Mouse (Mus musculus) hindbrain, postnatal 0 days (tissue): ENCODE measurements at regions not wholly inside any gene's neighbourhood (a gene's known extent, or its start where the extent isn't known, plus 50 kb on each side); places are given as distances from the start of the nearest gene placed in this dataset.
A peak's percentile ranks its signal among the peaks of the same experiment; 100 is the strongest.

Source experiments
- ATAC-seq: fragments of 200-750 bp; cut with Nextera tagmentation; 2 replicates; pipeline ENCODE4 v1.8.0; 2017; ENCODE audit warnings: mild to moderate bottlenecking, moderate TSS enrichment, moderate library complexity
- DNase-seq: peaks from one replicate; pipeline ENCODE4 v3.0.0-alpha.2; 2015; ENCODE audit warnings: low spot score
- H3K27ac ChIP-seq: fragments of 300-500 bp; sonication (generic); 2 replicates; pipeline ENCODE4 v1.5.1; 2014; ENCODE audit warnings: mild to moderate bottlenecking
- H3K27me3 ChIP-seq: fragments of 300-500 bp; sonication (generic); 2 replicates; pipeline ENCODE4 v1.6.1; 2014; ENCODE audit warnings: low read length, mixed read lengths; ENCODE audit not compliant: insufficient read depth
- H3K36me3 ChIP-seq: fragments of 300-500 bp; sonication (generic); 2 replicates; pipeline ENCODE4 v1.6.1; 2014; ENCODE audit warnings: low read length, mixed read lengths; ENCODE audit not compliant: insufficient read depth
- H3K4me1 ChIP-seq: fragments of 300-500 bp; sonication (generic); 2 replicates; pipeline ENCODE4 v1.6.1; 2014; ENCODE audit warnings: antibody characterized with exemption, low read length, mixed read lengths; ENCODE audit not compliant: insufficient read depth
- H3K4me2 ChIP-seq: fragments of 300-500 bp; sonication (generic); 2 replicates; pipeline ENCODE4 v1.6.1; 2014; ENCODE audit warnings: low read depth, mild to moderate bottlenecking, low read length, moderate library complexity, mixed read lengths
- H3K4me3 ChIP-seq: fragments of 300-500 bp; sonication (generic); 2 replicates; pipeline ENCODE4 v1.5.1; 2014; ENCODE audit warnings: low read length
- H3K9ac ChIP-seq: fragments of 300-500 bp; sonication (generic); replicated peaks from 2 replicates; pipeline ENCODE4 v1.6.1; 2014; ENCODE audit warnings: mild to moderate bottlenecking, low read length, moderate library complexity, mixed read lengths
- H3K9me3 ChIP-seq: fragments of 300-500 bp; sonication (generic); 2 replicates; pipeline ENCODE4 v1.6.1; 2016; ENCODE audit warnings: low read length, mixed read lengths
- CTCF ChIP-seq: IDR thresholded peaks from 2 replicates; pipeline ENCODE4 v1.5.1; 2016; ENCODE audit warnings: antibody characterized with exemption, control low read depth, low read depth
- WGBS: fragments of 180-500 bp; shearing (Covaris S2); extraction: QIAGEN DNeasy Blood & Tissue Kit; methylation state at CpG from one replicate; pipeline ENCODE4 v1.1.7; 2014; 5-methylcytosine and 5-hydroxymethylcytosine counted together

DNA sequence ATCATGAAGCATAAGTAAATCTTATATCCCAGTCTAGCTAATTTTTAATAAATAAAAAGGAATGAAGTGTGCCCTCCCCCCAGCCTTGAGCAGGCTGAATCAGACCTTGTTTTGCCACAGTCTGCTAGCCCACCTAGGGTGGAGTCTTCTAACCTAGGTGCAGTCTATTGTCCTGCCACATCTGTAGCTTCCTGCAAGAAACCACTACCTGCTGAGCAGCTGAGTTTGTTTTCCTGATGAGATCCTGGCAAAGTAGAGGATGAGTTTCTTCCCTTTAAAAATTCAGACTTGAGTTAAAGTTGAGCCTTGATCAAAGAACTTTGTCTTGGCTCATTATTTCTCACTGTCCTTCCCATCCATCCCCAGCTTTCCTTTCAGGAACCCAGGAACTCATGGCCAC, 105.9 kb downstream of the B3gnt5 start:
- Histone ChIP-seq H3K9ac (no peak overlapping the region), H3K36me3 (no peaks in the 10 kb centered on the region), H3K9me3 (no peaks in the 10 kb centered on the region), H3K27me3 (no peaks in the 10 kb centered on the region), H3K27ac (no peak overlapping the region), H3K4me2 (no peak overlapping the region), H3K4me1 (no peaks in the 10 kb centered on the region), H3K4me3 (no peak overlapping the region)
- ATAC-seq = no peak
- no peak for TF ChIP-seq CTCF
- no peak for DNase-seq

DNA sequence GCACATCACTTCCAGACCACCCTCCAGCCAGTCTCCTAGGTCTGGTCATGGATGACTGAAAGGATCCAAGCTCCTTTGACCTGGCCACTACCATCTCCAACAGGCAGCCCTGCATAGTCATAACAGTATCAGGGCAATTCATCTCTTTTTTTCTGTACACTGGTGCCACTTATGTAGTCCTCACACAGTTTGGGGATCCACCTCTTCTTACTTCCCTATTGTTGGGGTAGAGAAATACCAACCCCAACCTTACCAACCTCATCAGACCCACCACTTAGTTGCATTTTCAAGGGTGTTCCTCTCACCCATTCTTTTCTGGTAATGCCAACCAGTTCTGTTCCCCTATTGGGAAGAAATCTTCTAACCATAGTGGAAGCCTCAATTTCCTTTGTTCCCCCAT, 109.4 kb downstream of the B3gnt5 start:
- no peak for DNase-seq
- H3K27me3 ChIP-seq = no peaks in the 10 kb centered on the region
- no peak for TF ChIP-seq CTCF
- no peak overlapping the region for H3K4me3 ChIP-seq
- H3K9ac ChIP-seq = no peak overlapping the region
- no peaks in the 10 kb centered on the region for H3K9me3 ChIP-seq
- no peak for ATAC-seq
- H3K4me1 ChIP-seq = no peaks in the 10 kb centered on the region
- no peak overlapping the region for H3K27ac ChIP-seq
- H3K36me3 ChIP-seq = no peaks in the 10 kb centered on the region
- no peak overlapping the region for H3K4me2 ChIP-seq

DNA sequence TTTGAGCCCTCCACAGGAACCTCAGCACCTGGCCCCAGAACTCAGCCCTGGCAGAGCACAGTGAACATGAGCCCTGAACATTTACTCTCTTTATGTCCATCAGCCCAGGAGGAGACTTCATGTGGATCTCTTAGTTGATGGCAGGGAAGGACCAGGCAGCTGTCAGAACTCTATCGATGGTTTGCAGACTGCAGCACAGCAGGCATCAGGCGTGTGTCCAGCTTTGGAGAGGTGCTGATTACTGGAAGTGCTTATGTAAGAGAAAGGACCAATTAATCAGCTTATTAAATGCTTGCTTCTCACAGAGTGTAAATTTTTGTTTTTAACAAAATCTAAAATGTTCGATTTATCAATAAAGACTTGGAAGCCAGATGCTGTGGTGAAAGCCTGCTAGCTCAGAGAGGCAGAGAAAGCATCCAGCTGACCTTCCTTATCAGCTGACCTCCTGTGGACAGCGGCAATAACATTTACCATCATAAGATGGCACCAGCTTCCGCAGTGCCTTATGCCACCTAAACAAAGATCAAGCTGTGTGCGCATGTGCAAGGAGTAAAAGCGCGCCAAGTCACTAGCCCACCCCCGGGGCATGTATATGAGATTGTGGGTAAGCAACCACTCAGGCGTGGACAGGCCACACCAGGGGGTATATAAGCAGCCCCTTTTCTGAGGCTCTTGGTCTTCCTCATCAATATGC, 105.8 kb downstream of the Klhl6 start:
- ATAC-seq (peak; percentile 64; the same call in 1 of the 2 replicates), DNase-seq (peak; percentile 40)
- H3K9ac ChIP-seq = no peak overlapping the region
- no peaks in the 10 kb centered on the region for H3K9me3 ChIP-seq
- H3K27ac ChIP-seq = no peak overlapping the region
- H3K4me3 ChIP-seq = no peak overlapping the region
- H3K36me3 ChIP-seq = no peaks in the 10 kb centered on the region
- WGBS = 41% methylated on average over 10 of the region's 10 CpGs
- peak; percentile 44 for TF ChIP-seq CTCF
- peak overlapping the region; percentile 16; the same call in 1 of the 2 replicates for H3K4me2 ChIP-seq
- H3K27me3 ChIP-seq = no peaks in the 10 kb centered on the region
- H3K4me1 ChIP-seq = no peaks in the 10 kb centered on the region

DNA sequence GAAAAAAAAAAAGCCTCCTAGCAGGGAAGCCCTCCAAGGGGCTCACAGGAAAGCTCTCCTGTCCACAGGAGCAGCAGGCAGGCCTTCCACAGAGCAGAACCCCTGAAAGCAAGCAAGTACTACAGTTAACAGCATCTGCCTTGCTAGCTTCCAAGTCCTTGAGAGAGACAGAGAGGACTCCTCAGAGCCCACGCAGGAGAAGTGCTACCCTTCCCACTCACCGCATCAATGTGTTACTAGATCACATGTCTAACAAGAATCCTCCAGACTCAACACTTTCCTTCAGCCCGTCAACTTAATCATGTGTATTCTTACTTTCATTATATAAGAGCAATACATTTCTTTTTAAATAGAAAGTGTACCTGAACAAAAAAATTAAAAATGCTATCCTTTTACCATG, 99.9 kb downstream of the Klhl6 start:
- Histone ChIP-seq H3K4me1 (no peaks in the 10 kb centered on the region), H3K36me3 (no peaks in the 10 kb centered on the region), H3K4me3 (no peak overlapping the region), H3K9me3 (no peaks in the 10 kb centered on the region), H3K4me2 (no peak overlapping the region), H3K27me3 (no peaks in the 10 kb centered on the region), H3K9ac (no peak overlapping the region), H3K27ac (no peak overlapping the region)
- 84% methylated on average over 3 of the region's 3 CpGs for WGBS
- DNase-seq (no peak), ATAC-seq (no peak)
- TF ChIP-seq CTCF = no peak

DNA sequence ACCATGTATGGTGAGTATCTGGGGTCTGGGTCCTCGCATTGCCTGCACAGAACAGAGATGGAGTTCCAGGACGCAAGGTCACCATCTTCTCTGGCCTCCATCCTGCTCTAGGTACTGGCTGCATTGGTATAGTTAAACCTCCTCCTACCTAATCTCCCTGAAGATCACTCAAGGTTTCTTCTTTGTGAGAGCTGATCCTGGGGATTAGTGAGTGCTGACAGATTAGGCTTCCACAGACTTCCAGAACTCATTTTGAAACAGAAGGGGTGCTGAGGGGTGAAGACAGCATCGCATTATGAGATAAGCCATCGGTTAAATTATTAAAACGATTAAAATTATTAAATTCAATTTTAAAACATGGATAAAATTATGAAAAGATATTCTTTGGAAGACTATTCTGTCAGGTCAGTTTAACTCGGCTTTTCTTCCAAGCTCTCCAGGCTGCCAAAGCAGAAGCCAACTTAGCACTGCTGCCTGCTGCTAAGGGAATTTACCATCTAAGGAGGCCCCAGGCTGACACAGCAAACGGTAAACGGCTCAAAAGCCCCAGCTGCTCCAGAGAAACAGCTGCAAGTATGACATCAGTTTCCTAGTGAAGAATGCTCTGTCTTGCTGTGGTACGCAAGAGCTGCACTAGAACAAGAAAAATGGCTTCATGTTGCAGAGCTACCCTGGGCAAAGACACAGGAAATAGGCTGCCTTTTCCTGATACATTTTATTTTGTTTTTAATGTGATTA, 98.9 kb downstream of the Klhl6 start:
- peak; percentile 78; the same call in 1 of the 2 replicates for ATAC-seq
- WGBS = 50% methylated on average over 9 of the region's 9 CpGs
- H3K9ac ChIP-seq = no peak overlapping the region
- H3K27me3 ChIP-seq = no peaks in the 10 kb centered on the region
- no peaks in the 10 kb centered on the region for H3K9me3 ChIP-seq
- no peaks in the 10 kb centered on the region for H3K4me1 ChIP-seq
- TF ChIP-seq CTCF = no peak
- DNase-seq = peak; percentile 63
- H3K4me2 ChIP-seq = no peak overlapping the region
- H3K4me3 ChIP-seq = no peak overlapping the region
- H3K36me3 ChIP-seq = no peaks in the 10 kb centered on the region
- no peak overlapping the region for H3K27ac ChIP-seq

DNA sequence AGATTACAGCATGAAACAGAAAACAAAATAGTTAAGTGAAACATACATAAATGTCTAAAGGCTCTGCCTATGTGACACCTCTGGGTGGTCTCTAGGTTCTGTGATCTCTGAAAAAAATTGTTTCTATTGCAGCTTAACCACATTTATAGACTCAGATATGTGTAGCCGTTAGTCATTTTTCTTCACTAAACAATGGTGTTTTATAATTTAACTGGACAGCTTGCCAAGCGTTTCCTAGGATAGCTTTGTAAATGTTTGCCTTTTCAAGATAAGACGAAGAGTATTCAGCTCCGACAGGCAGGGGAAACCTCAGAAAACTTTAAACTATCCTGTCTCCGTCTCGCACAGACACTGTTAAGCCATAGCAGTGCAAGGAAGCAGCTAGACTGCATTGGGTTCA, 98.3 kb downstream of the Klhl6 start:
- DNase-seq (no peak), ATAC-seq (no peak)
- no peak overlapping the region for H3K4me3 ChIP-seq
- H3K27ac ChIP-seq = no peak overlapping the region
- H3K4me1 ChIP-seq = no peaks in the 10 kb centered on the region
- no peak for TF ChIP-seq CTCF
- H3K27me3 ChIP-seq = no peaks in the 10 kb centered on the region
- 52% methylated on average over 6 of the region's 6 CpGs for WGBS
- no peak overlapping the region for H3K4me2 ChIP-seq
- H3K9me3 ChIP-seq = no peaks in the 10 kb centered on the region
- H3K9ac ChIP-seq = no peak overlapping the region
- no peaks in the 10 kb centered on the region for H3K36me3 ChIP-seq

DNA sequence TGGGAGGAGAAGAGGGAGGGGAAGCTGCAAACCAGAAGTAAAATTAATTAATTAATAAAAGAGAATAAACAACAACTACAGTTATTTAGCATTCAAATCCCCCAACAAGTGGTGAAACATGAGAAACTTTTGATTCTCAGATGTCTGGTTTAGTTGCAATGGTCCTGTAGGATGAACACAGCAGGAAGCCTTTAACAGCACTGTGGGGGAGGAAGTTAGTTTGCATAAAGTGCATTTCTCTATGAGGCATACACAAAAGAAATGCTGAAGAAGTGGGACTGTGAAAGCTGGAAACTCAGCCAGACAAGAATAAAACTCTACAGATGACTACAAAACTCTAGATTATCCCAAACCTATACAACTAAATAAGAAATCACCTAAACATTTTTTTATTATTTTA, 96.2 kb downstream of the Klhl6 start:
- TF ChIP-seq CTCF = no peak
- no peaks in the 10 kb centered on the region for H3K4me1 ChIP-seq
- H3K4me3 ChIP-seq = no peak overlapping the region
- ATAC-seq (no peak), DNase-seq (no peak)
- H3K9ac ChIP-seq = no peak overlapping the region
- H3K27me3 ChIP-seq = no peaks in the 10 kb centered on the region
- H3K4me2 ChIP-seq = no peak overlapping the region
- no peaks in the 10 kb centered on the region for H3K36me3 ChIP-seq
- no peak overlapping the region for H3K27ac ChIP-seq
- H3K9me3 ChIP-seq = no peaks in the 10 kb centered on the region
